Mouse (Mus musculus) lung, postnatal 4 days (tissue): ENCODE measurements around the gene Chchd10.
A peak's percentile ranks its signal among the peaks of the same experiment; 100 is the strongest.

Experiments
- DNase-seq, 2 experiments: peaks; one replicate each; pipeline ENCODE4 v3.0.0; 2021

Gene Chchd10

GRCm38 (mm10) chr10:75926396-75926795 lies 6.5 kb upstream of the Chchd10 start:
- DNase-seq = no peak

GRCm38 (mm10) chr10:75930304-75930703 lies 2.6 kb upstream of the Chchd10 start:
- DNase-seq = peak; percentile 71 to 78

GRCm38 (mm10) chr10:75931311-75931710 lies 1.6 kb upstream of the Chchd10 start:
- no peak for DNase-seq

- peak; percentile 74 to 84 for DNase-seq
Measured at GRCm38 (mm10) chr10:75932081-75932678, 750 bp upstream of the Chchd10 start.

- no peak for DNase-seq
Measured at GRCm38 (mm10) chr10:75934991-75935390, 2.1 kb downstream of the Chchd10 start.

- DNase-seq = peak; percentile 74 to 77
Measured at GRCm38 (mm10) chr10:75935680-75936541, 3.0 kb downstream of the Chchd10 start, which contains the start of gene Mmp11. Gene Mmp11, minus strand, starts transcription at chr10:75936496.

GRCm38 (mm10) chr10:75936909-75937667 lies 4.2 kb downstream of the Chchd10 start:
- DNase-seq = no peak

- no peak for DNase-seq
Measured at GRCm38 (mm10) chr10:75937851-75938643, 5.1 kb downstream of the Chchd10 start.

GRCm38 (mm10) chr10:75939481-75940234 lies 6.7 kb downstream of the Chchd10 start:
- DNase-seq = no peak

GRCm38 (mm10) chr10:75940520-75940919 lies 7.6 kb downstream of the Chchd10 start, which contains the start of gene Gm867:
Gene Gm867, minus strand, starts transcription at chr10:75940672.
- DNase-seq = no peak

- DNase-seq = no peak
Measured at GRCm38 (mm10) chr10:75941042-75941824, 8.3 kb downstream of the Chchd10 start.

GRCm38 (mm10) chr10:75942736-75943477 lies 10.0 kb downstream of the Chchd10 start, which contains the start of gene Vpreb3:
Gene Vpreb3, plus strand, starts transcription at chr10:75943057.
- no peak for DNase-seq

- DNase-seq = no peak
Measured at GRCm38 (mm10) chr10:75944066-75944772, 11.3 kb downstream of the Chchd10 start.

- DNase-seq = no peak
Measured at GRCm38 (mm10) chr10:75945213-75945612, 12.3 kb downstream of the Chchd10 start.

GRCm38 (mm10) chr10:75945896-75946295 lies 13.0 kb downstream of the Chchd10 start:
- DNase-seq = peak; percentile 62 to 79

- no peak for DNase-seq
Measured at GRCm38 (mm10) chr10:75948079-75948478, 15.1 kb downstream of the Chchd10 start.

GRCm38 (mm10) chr10:75949053-75950045 lies 16.4 kb downstream of the Chchd10 start:
- no peak for DNase-seq

GRCm38 (mm10) chr10:75950791-75951210 lies 17.9 kb downstream of the Chchd10 start:
- peak in 1 of 2 experiments; percentile 59 for DNase-seq
